Mouse (Mus musculus) right cerebral cortex, postnatal 4 days (tissue): ENCODE data around the gene Gjc2.
A peak's percentile ranks its signal among the peaks of the same experiment; 100 is the strongest.

Source experiments
- DNase-seq: peaks from one replicate; pipeline ENCODE4 v3.0.0-alpha.2; 2022

Gjc2 gene

GRCm38 (mm10) chr11:59159558-59159957, 23.5 kb downstream of the Gjc2 start:
- DNase-seq: no peak

DNA sequence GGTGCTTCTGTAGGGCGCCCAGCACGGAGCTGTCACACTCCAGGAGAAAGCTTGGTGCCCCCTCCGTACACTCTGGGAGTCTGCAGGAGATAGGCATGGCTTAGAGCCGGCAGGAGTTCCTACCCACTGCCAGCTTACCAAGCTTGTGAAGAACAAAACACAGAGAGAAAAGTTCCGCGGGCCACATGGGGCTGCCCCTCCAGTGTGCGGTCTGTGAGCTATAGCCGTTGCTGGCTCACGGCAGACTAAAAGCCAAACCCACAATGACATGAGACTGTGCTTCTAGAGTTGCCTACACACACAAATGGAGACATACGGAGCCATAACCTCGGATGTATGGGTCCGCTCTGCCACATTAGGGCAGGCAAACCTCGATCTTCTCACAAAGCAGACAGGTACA, 23.9 kb downstream of the Gjc2 start:
- no peak for DNase-seq

GRCm38 (mm10) chr11:59155900-59156299, 27.1 kb downstream of the Gjc2 start:
- DNase-seq: no peak

DNA sequence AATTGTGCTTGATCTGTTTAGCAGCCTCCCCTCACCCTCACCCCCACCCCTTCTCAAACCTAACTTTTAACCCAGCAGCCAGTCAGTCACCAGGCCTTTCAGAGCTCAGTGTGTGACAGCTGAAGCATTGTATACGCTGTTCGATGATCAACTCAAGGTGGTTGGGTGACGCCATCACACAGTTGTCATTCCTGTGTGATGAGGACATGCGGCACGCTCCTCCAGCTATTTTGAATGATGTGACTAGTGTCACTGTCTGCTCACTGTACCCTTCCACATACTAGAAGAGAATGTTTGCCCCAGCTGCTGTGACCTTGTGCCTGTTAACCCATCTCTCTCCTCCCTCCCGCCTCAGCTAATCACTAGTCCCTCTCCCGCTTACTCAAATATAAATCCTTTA, 28.8 kb downstream of the Gjc2 start:
- no peak for DNase-seq

DNA sequence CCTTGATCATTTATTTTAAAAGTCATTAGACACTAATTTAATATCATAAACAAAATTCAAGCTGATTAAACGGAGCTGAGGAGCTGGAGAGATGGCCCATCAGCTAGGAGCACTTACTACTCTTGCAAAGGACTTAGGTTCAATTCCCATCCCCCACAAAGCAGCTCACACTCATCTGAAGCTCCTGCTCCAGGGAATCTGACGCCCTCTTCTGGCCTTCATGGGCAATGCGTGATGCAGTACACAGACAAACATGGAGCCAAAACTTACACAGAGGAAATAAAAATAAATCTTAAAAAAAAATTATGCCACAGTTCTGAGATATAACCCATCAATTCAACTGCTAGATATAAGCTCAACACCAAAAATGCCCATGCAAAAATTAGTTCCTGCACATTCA, 31.3 kb downstream of the Gjc2 start:
- no peak for DNase-seq

GRCm38 (mm10) chr11:59149302-59149701, 33.7 kb downstream of the Gjc2 start:
- DNase-seq: no peak

DNA sequence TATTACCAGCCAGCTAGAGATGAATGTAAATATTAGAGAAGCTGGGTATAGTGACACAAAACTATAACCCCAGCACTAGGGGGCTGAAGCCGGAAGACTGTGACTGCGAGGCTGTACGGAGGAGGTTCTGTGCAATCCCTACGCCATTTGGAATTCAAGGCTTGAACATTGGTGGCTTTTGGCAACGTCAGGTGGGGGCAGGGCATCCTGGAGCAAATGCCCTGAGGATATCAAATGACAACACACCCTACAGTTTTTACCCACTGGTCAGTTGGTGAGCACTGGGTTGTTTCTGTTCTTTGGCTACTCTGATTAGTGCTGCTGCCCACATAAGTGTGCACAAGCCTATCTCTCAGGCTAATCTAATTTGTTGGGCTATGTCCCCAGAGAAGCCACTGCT, 40.1 kb downstream of the Gjc2 start:
- no peak for DNase-seq

GRCm38 (mm10) chr11:59141772-59142370, 41.1 kb downstream of the Gjc2 start:
- DNase-seq: no peak

- no peak for DNase-seq
Observed at GRCm38 (mm10) chr11:59138537-59139486, 44.2 kb downstream of the Gjc2 start.

- DNase-seq: no peak
Observed at GRCm38 (mm10) chr11:59136994-59137706, 45.9 kb downstream of the Gjc2 start.

GRCm38 (mm10) chr11:59135904-59136452, 47.0 kb downstream of the Gjc2 start, which contains the start of gene Obscn:
Gene Obscn, minus strand, starts transcription at chr11:59136402.
- peak; percentile 20 for DNase-seq

- no peak for DNase-seq
Observed at GRCm38 (mm10) chr11:59135051-59135820, 47.8 kb downstream of the Gjc2 start.

DNA sequence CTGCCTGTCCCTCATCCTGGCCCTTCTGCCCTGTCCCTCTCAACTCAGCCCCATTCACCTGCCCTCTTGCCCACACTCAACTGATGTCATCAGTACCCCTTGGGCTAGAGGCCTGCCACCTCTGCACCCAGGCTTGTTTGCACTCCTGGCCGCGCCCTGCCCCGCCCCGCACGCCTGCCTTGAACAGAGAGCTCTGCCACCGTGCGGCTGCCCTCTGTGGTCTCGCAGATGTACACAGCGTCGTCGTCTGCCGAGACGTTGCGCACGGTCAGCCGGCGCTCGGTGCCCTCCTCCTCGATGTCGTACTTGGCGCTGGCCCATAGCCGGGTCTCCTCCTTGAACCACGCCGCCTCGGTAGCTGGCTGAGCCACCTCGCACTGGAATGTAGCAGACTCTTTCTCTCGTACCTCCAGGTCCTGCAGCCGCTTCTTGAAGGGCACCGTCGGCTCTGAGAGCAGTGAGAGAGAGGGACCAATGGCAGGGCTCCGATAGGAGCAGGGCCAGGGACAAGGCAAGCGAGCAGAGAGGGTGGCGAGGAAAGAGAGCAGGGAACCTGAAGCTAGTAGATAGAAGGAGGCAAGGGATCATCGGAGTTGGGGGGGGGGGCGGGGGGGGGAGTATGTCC, 48.5 kb downstream of the Gjc2 start:
- no peak for DNase-seq

GRCm38 (mm10) chr11:59132065-59132464, 50.9 kb downstream of the Gjc2 start:
- DNase-seq: no peak

DNA sequence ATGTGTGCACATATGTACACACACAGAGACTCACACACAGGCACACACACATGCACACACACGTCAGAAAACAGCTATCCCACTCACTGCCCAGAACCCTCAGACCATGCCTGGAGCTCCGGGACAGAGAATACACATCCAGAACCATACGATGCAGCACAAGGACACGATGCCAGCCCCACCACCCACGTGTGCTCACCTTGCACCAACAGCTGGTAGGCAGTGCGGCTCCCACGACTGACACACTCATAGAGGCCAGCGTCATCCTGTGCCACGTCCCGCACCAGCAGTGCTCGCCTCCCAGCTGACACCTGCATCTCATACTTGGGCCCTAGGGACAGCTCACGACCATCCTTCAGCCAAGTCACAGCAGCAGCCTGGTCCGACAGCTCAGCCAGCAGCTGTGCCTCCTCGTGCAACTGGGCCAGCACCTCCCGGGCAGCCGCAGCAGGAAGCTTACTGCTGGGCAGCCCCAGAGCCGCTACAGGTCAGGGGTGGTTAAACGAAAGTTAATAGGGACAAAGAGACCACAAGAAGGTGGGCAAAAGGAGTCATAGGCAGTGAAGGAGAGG, 51.6 kb downstream of the Gjc2 start:
- DNase-seq: no peak

GRCm38 (mm10) chr11:59130782-59131181, 52.2 kb downstream of the Gjc2 start:
- no peak for DNase-seq
